Mouse (Mus musculus) embryo, embryonic 11.5 days (tissue): ENCODE measurements at regions not wholly inside any gene's neighbourhood (a gene's known extent, or its start where the extent isn't known, plus 50 kb on each side); places are given as distances from the start of the nearest gene placed in this dataset.
"Not testable (repeated sequence)": the region's sequence is repeated elsewhere in the genome, so short reads cannot be mapped to it uniquely, and the experiment has no call there.

Source experiments
- DNase-seq: peaks from one replicate; pipeline ENCODE4 v3.0.0-alpha.2; 2012; ENCODE audit warnings: low read depth, low spot score

GRCm38 (mm10) chr2:71597956-71598355 lies 51.4 kb upstream of the Dlx2 start:
- DNase-seq: no peak

- no peak for DNase-seq
Observed at GRCm38 (mm10) chr2:71598368-71598767, 51.8 kb upstream of the Dlx2 start.

- DNase-seq: peak; percentile 78
Observed at GRCm38 (mm10) chr2:71598778-71599177, 52.2 kb upstream of the Dlx2 start.

GRCm38 (mm10) chr2:71600213-71600612 lies 53.7 kb upstream of the Dlx2 start:
- no peak for DNase-seq

GRCm38 (mm10) chr2:71600999-71601398 lies 54.4 kb upstream of the Dlx2 start:
- no peak for DNase-seq

- not testable (repeated sequence) for DNase-seq
Observed at GRCm38 (mm10) chr2:71603796-71604195, 57.2 kb upstream of the Dlx2 start.

- no peak for DNase-seq
Observed at GRCm38 (mm10) chr2:71605606-71606005, 59.1 kb upstream of the Dlx2 start.

GRCm38 (mm10) chr2:71607087-71607502 lies 60.5 kb upstream of the Dlx2 start:
- no peak for DNase-seq

- no peak for DNase-seq
Observed at GRCm38 (mm10) chr2:71613216-71613615, 66.7 kb upstream of the Dlx2 start.

- no peak for DNase-seq
Observed at GRCm38 (mm10) chr2:71616526-71616925, 70.0 kb upstream of the Dlx2 start.

- DNase-seq: no peak
Observed at GRCm38 (mm10) chr2:71621458-71621857, 74.9 kb upstream of the Dlx2 start.

- no peak for DNase-seq
Observed at GRCm38 (mm10) chr2:71622532-71623099, 76.1 kb upstream of the Dlx2 start.

- no peak for DNase-seq
Observed at GRCm38 (mm10) chr2:71623134-71623533, 76.6 kb upstream of the Dlx2 start.

GRCm38 (mm10) chr2:71625298-71625902 lies 78.8 kb upstream of the Dlx2 start:
- DNase-seq: no peak

- no peak for DNase-seq
Observed at GRCm38 (mm10) chr2:71626404-71626803, 79.8 kb upstream of the Dlx2 start.

GRCm38 (mm10) chr2:71627097-71627755 lies 80.7 kb upstream of the Dlx2 start:
- DNase-seq: no peak

GRCm38 (mm10) chr2:71628821-71629220 lies 82.3 kb upstream of the Dlx2 start:
- DNase-seq: no peak

GRCm38 (mm10) chr2:71629301-71630142 lies 83.0 kb upstream of the Dlx2 start:
- DNase-seq: no peak

GRCm38 (mm10) chr2:71630143-71630463 lies 83.5 kb upstream of the Dlx2 start:
- no peak for DNase-seq

- DNase-seq: no peak
Observed at GRCm38 (mm10) chr2:71633471-71633870, 86.9 kb upstream of the Dlx2 start.

GRCm38 (mm10) chr2:71634471-71634870 lies 87.9 kb upstream of the Dlx2 start:
- no peak for DNase-seq

- DNase-seq: no peak
Observed at GRCm38 (mm10) chr2:71636134-71636533, 89.6 kb upstream of the Dlx2 start.
